10 mouse cellular contexts compared by ENCODE assay signal in the genomic region with DNA sequence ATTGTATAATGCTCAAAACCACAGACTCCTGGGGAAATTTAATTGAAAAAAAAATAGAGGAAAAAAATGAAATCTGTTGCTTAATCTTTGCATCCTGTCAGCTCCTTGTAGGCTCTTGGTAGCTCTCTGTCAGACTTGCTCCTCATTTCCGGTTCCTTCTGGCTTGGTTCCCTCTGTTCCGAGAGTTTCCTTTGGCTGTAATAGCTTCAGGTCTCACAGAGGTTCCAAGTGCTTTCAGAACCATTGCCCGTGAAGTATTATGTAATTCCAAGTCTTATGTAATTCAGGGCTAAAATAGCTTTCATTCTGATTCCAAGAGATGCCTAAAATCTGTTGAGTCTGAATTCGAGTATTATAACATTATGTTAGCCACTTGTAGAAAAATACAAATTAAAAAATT.
DNase-seq lines count a peak whose midpoint lies in the region; ATAC-seq lines count a peak whose summit lies in the region.
"Had no signal": no experiment of that assay in that cellular context is flagged by ENCODE, and none has a peak within 500 bp of the region (broad histone marks: within the 10 kb centered on the region; RNA-seq: fewer than 3 reads in every experiment).

No protein-coding gene starts in this region.

- no peak overlapping the region for H3K4me3 ChIP-seq in heart, embryonic 12.5 days
- no peak overlapping the region for H3K4me3 ChIP-seq in midbrain, embryonic 10.5 days
- no peak overlapping the region for H3K4me3 ChIP-seq in midbrain, embryonic 16.5 days (ENCODE audit: low read depth, low read length)
- H3K4me3 ChIP-seq: liver, embryonic 15.5 days; stomach, embryonic 15.5 days had no signal

- WGBS in heart, embryonic 12.5 days, result 62% methylated on average over 4 of the region's 4 CpGs
- WGBS in midbrain, embryonic 10.5 days, result 83% methylated on average over 4 of the region's 4 CpGs
- 76% methylated on average over 4 of the region's 4 CpGs for WGBS in midbrain, embryonic 16.5 days

- H3K9ac ChIP-seq in heart, embryonic 12.5 days, result no peak overlapping the region
- H3K9ac ChIP-seq in midbrain, embryonic 16.5 days (ENCODE audit: low read depth, low read length), result no peak overlapping the region
- H3K9ac ChIP-seq: liver, embryonic 15.5 days; stomach, embryonic 15.5 days had no signal

- no peak overlapping the region for H3K4me2 ChIP-seq in heart, embryonic 12.5 days
- no peak overlapping the region for H3K4me2 ChIP-seq in midbrain, embryonic 16.5 days (ENCODE audit: low read length)
- H3K4me2 ChIP-seq: liver, embryonic 15.5 days; stomach, embryonic 15.5 days had no signal

- H3K9me3 ChIP-seq in heart, embryonic 12.5 days (replicated peaks), result 0 out of 2 replicates have a peak, but pooled peaks cover 3% of the 10 kb centered on the region
- H3K9me3 ChIP-seq in midbrain, embryonic 10.5 days (replicated peaks), result no peaks in the 10 kb centered on the region
- no peaks in the 10 kb centered on the region for H3K9me3 ChIP-seq in midbrain, embryonic 16.5 days (replicated peaks; ENCODE audit: control insufficient read depth, low read length, poor library complexity, severe bottlenecking)
- H3K9me3 ChIP-seq: liver, embryonic 15.5 days; stomach, embryonic 15.5 days had no signal

- no peaks in the 10 kb centered on the region for H3K4me1 ChIP-seq in heart, embryonic 12.5 days (replicated peaks)
- no peaks in the 10 kb centered on the region for H3K4me1 ChIP-seq in midbrain, embryonic 10.5 days
- no peaks in the 10 kb centered on the region for H3K4me1 ChIP-seq in midbrain, embryonic 16.5 days (ENCODE audit: control insufficient read depth, insufficient read depth, low read length)
- H3K4me1 ChIP-seq: liver, embryonic 15.5 days; stomach, embryonic 15.5 days had no signal

- H3K36me3 ChIP-seq in heart, embryonic 12.5 days, result no peaks in the 10 kb centered on the region
- H3K36me3 ChIP-seq in midbrain, embryonic 10.5 days, result no peaks in the 10 kb centered on the region
- H3K36me3 ChIP-seq in midbrain, embryonic 16.5 days (ENCODE audit: control insufficient read depth, insufficient read depth, low read length), result no peaks in the 10 kb centered on the region
- H3K36me3 ChIP-seq: liver, embryonic 15.5 days; stomach, embryonic 15.5 days had no signal

- ATAC-seq in heart, embryonic 12.5 days (ENCODE audit: insufficient number of reproducible peaks, low FRiP score), result no peak
- ATAC-seq in midbrain, embryonic 16.5 days, result no peak

- H3K27ac ChIP-seq in heart, embryonic 12.5 days (ENCODE audit: poor library complexity, severe bottlenecking), result no peak overlapping the region
- no peak overlapping the region for H3K27ac ChIP-seq in midbrain, embryonic 10.5 days (replicated peaks)
- H3K27ac ChIP-seq in midbrain, embryonic 16.5 days (ENCODE audit: low read length), result no peak overlapping the region
- H3K27ac ChIP-seq: liver, embryonic 15.5 days; stomach, embryonic 15.5 days had no signal

- H3K27me3 ChIP-seq in heart, embryonic 12.5 days (replicated peaks), result no peaks in the 10 kb centered on the region
- H3K27me3 ChIP-seq in midbrain, embryonic 10.5 days (ENCODE audit: low read depth, poor library complexity, severe bottlenecking), result no peaks in the 10 kb centered on the region
- H3K27me3 ChIP-seq in midbrain, embryonic 16.5 days (ENCODE audit: control insufficient read depth, insufficient read depth, low read depth, low read length), result no peaks in the 10 kb centered on the region
- H3K27me3 ChIP-seq: liver, embryonic 15.5 days; stomach, embryonic 15.5 days had no signal

- peak; percentile 82 to 87 for DNase-seq in heart, adult 18-20 months
- peak; percentile 60 for DNase-seq in adrenal gland, postnatal 10 days
- peak; percentile 73 for DNase-seq in gastrocnemius, adult 18-20 months (ENCODE audit: low spot score)
- DNase-seq in layer of hippocampus, adult 11-12 months (ENCODE audit: low spot score), result peak; percentile 52
- DNase-seq in lung, postnatal 36 days, result peak; percentile 90
- no peak for DNase-seq in midbrain, embryonic 10.5 days (ENCODE audit: low spot score)
